37 mouse cellular contexts compared by ENCODE assay signal in genomic region chr11:59400876-59401275, GRCm38 (mm10). TPM values are rescaled to one million over a fixed set of nuclear protein-coding genes. Genes with fewer than 3 reads are reported as not detected.
A peak's percentile ranks its signal among the peaks of the same experiment; 100 is the strongest.
DNase-seq lines count a peak whose midpoint lies in the region; ATAC-seq and TF ChIP-seq lines count a peak whose summit lies in the region.
"Had no signal": no experiment of that assay in that cellular context is flagged by ENCODE, and none has a peak within 500 bp of the region (broad histone marks: within the 10 kb centered on the region; RNA-seq: fewer than 3 reads in every experiment).

No protein-coding gene starts in this region.

- H3K9ac ChIP-seq in hindbrain, embryonic 13.5 days: no peak overlapping the region
- H3K9ac ChIP-seq: forebrain, embryonic 12.5 days; heart, embryonic 15.5 days; hindbrain, embryonic 12.5 days; limb, embryonic 12.5 days; liver, embryonic 13.5 days; neural tube, embryonic 12.5 days had no signal

- no peak overlapping the region for H3K4me2 ChIP-seq in hindbrain, embryonic 13.5 days
- H3K4me2 ChIP-seq: forebrain, embryonic 12.5 days; heart, embryonic 15.5 days; hindbrain, embryonic 12.5 days; limb, embryonic 12.5 days; liver, embryonic 13.5 days; neural tube, embryonic 12.5 days had no signal

- peaks cover 42% of the 10 kb centered on the region for H3K36me3 ChIP-seq in hindbrain, embryonic 13.5 days
- H3K36me3 ChIP-seq in hindbrain, embryonic 10.5 days: peaks cover 15% of the 10 kb centered on the region
- H3K36me3 ChIP-seq in thymus, adult 2 months (ENCODE audit: control insufficient read depth, insufficient read depth, low read length): no peaks in the 10 kb centered on the region

- 0 out of 2 replicates have a peak, but pooled peaks cover 3% of the 10 kb centered on the region for H3K4me1 ChIP-seq in hindbrain, embryonic 13.5 days (replicated peaks)
- H3K4me1 ChIP-seq in hindbrain, embryonic 10.5 days (replicated peaks): peaks cover 11% of the 10 kb centered on the region; the same call in 1 of the 2 replicates
- peaks cover 42% of the 10 kb centered on the region for H3K4me1 ChIP-seq in thymus, adult 2 months (replicated peaks; ENCODE audit: control insufficient read depth, insufficient read depth, low read length)
- H3K4me1 ChIP-seq: neural tube, embryonic 12.5 days had no signal

- ATAC-seq in hindbrain, embryonic 13.5 days (ENCODE audit: low FRiP score): no peak
- ATAC-seq: CD4-positive, CD25-positive, alpha-beta regulatory T cell, adult 4 months; intestine, embryonic 16.5 days; midbrain, embryonic 16.5 days had no signal

- H3K9me3 ChIP-seq in hindbrain, embryonic 13.5 days: no peaks in the 10 kb centered on the region
- H3K9me3 ChIP-seq in hindbrain, embryonic 10.5 days: no peaks in the 10 kb centered on the region
- H3K9me3 ChIP-seq: forebrain, embryonic 12.5 days; heart, embryonic 10.5 days; heart, embryonic 15.5 days; hindbrain, embryonic 12.5 days; limb, embryonic 12.5 days; liver, embryonic 13.5 days; neural tube, embryonic 12.5 days had no signal

- no peaks in the 10 kb centered on the region for H3K27me3 ChIP-seq in hindbrain, embryonic 13.5 days
- H3K27me3 ChIP-seq in hindbrain, embryonic 10.5 days (ENCODE audit: insufficient read depth, poor library complexity, severe bottlenecking): no peaks in the 10 kb centered on the region
- H3K27me3 ChIP-seq in thymus, adult 2 months (ENCODE audit: control insufficient read depth, insufficient read depth, low read length): no peaks in the 10 kb centered on the region
- H3K27me3 ChIP-seq: forebrain, embryonic 12.5 days; heart, embryonic 15.5 days; hindbrain, embryonic 12.5 days; limb, embryonic 12.5 days; liver, embryonic 13.5 days; neural tube, embryonic 12.5 days had no signal

- TF ChIP-seq CTCF in thymus, adult 2 months (IDR thresholded peaks at IDR 0.05; ENCODE audit: borderline replicate concordance, control insufficient read depth, extremely low read depth, insufficient read depth, low read length, poor library complexity): no peak

- peak overlapping the region; percentile 14 for H3K27ac ChIP-seq in hindbrain, embryonic 13.5 days
- no peak overlapping the region for H3K27ac ChIP-seq in hindbrain, embryonic 10.5 days
- no peak overlapping the region for H3K27ac ChIP-seq in thymus, adult 2 months (ENCODE audit: control insufficient read depth, insufficient read depth, low read length)
- H3K27ac ChIP-seq: forebrain, embryonic 12.5 days; heart, embryonic 10.5 days; heart, embryonic 15.5 days; hindbrain, embryonic 12.5 days; kidney, postnatal 0 days; liver, embryonic 13.5 days; macrophage; neural tube, embryonic 12.5 days had no signal

- no peak for DNase-seq in hindbrain, embryonic 10.5 days (ENCODE audit: low spot score)
- peak; percentile 31 for DNase-seq in thymus, postnatal 10 days (ENCODE audit: low spot score in 2 of 2)
- DNase-seq in thymus, adult 2 months: no peak
- peak; percentile 64 for DNase-seq in retina, postnatal 1 day
- no peak for DNase-seq in embryo, embryonic 9.5 days (ENCODE audit: extremely low spot score)
- DNase-seq in layer of hippocampus, adult 8-10 months (ENCODE audit: low spot score in 2 of 2): no peak
- DNase-seq: adrenal gland, postnatal 14 days; cerebellum, adult 11-12 months; cerebellum, adult 9-11 months; gastrocnemius, postnatal 25 days; heart, adult 11 months; kidney, adult 8-10 months; kidney, postnatal 4 days; layer of hippocampus, adult 9-11 months; liver, embryonic 13.5 days; lung, adult 2 months; lung, postnatal 10 days; right cerebral cortex, postnatal 14 days had no signal

- TF ChIP-seq POLR2A in thymus, adult 2 months (IDR thresholded peaks at IDR 0.05; ENCODE audit: control insufficient read depth, extremely low read depth, insufficient read depth, low read length, poor library complexity): no peak

- H3K4me3 ChIP-seq in hindbrain, embryonic 13.5 days: no peak overlapping the region
- H3K4me3 ChIP-seq in hindbrain, embryonic 10.5 days: no peak overlapping the region
- H3K4me3 ChIP-seq in thymus, adult 2 months (ENCODE audit: control insufficient read depth, insufficient read depth, low read length): no peak overlapping the region
- H3K4me3 ChIP-seq: erythroblast, embryonic 14.5 days; forebrain, embryonic 12.5 days; heart, embryonic 10.5 days; heart, embryonic 15.5 days; hindbrain, embryonic 12.5 days; limb, embryonic 12.5 days; liver, embryonic 13.5 days; myocyte; neural tube, embryonic 12.5 days had no signal

- 78% methylated on average over 2 of the region's 2 CpGs for WGBS in hindbrain, embryonic 13.5 days
- 85% methylated on average over 2 of the region's 2 CpGs for WGBS in hindbrain, embryonic 10.5 days
- 12% methylated on average over 2 of the region's 2 CpGs for WGBS in thymus, adult 2 months

RNA-seq across cellular contexts. Expression of gene Prss38, which starts 25.4 kb away (rescaled TPM):
- polyA plus RNA-seq in hindbrain, embryonic 13.5 days (2015; fragmentation: Nextera tagmentation; extraction: Ambion mirVana): not detected in 2 replicates
- not detected in 2 replicates for polyA plus RNA-seq in hindbrain, embryonic 10.5 days (2016; fragmentation: Nextera tagmentation; extraction: Ambion mirVana)
- not detected in 2 replicates for polyA plus RNA-seq in thymus, adult 2 months (2012; rRNA removed)
- not detected for total RNA-seq in layer of hippocampus, adult 8-10 months (2022)
- total RNA-seq: adrenal gland, postnatal 14 days; gastrocnemius, postnatal 25 days; heart, postnatal 25 days; left cerebral cortex, postnatal 14 days; megakaryocyte-erythroid progenitor cell, adult 5-6 weeks had no signal
- polyA plus RNA-seq: CD4-positive, CD25-positive, alpha-beta regulatory T cell, adult 4 months; erythroblast, embryonic 14.5 days; forebrain, embryonic 12.5 days; heart, embryonic 10.5 days; heart, embryonic 15.5 days; hindbrain, embryonic 12.5 days; intestine, embryonic 16.5 days; kidney, postnatal 0 days; liver, embryonic 13.5 days; lung, adult 2 months; midbrain, embryonic 16.5 days; myocyte; neural tube, embryonic 12.5 days; small intestine, adult 2 months; stomach, embryonic 14.5 days had no signal

RNA-seq across cellular contexts. Expression of gene Jmjd4, which starts 49.0 kb away (rescaled TPM):
- polyA plus RNA-seq in hindbrain, embryonic 13.5 days (2015; fragmentation: Nextera tagmentation; extraction: Ambion mirVana): 14.3 and 15.2 TPM in 2 replicates
- polyA plus RNA-seq in hindbrain, embryonic 10.5 days (2016; fragmentation: Nextera tagmentation; extraction: Ambion mirVana): 13.4 and 16.1 TPM in 2 replicates
- polyA plus RNA-seq in thymus, adult 2 months (2012; rRNA removed): 16.4 and 16.9 TPM in 2 replicates
- 10 to 100 TPM; 24.0 to 27.8 (median 26.7) TPM for total RNA-seq in layer of hippocampus, adult 8-10 months (2022)

RNA-seq across cellular contexts. Expression of gene Snap47, which starts 50.1 kb away (rescaled TPM):
- 448 and 460 TPM in 2 replicates for polyA plus RNA-seq in hindbrain, embryonic 13.5 days (2015; fragmentation: Nextera tagmentation; extraction: Ambion mirVana)
- polyA plus RNA-seq in hindbrain, embryonic 10.5 days (2016; fragmentation: Nextera tagmentation; extraction: Ambion mirVana): 110 and 138 TPM in 2 replicates
- 35.1 and 36.8 TPM in 2 replicates for polyA plus RNA-seq in thymus, adult 2 months (2012; rRNA removed)
- total RNA-seq in layer of hippocampus, adult 8-10 months (2022): 100 to 1,000 TPM; 337 to 371 (median 354) TPM

Comparison
In these comparisons a context has a peak if more than half of its experiments do, and no peak if none do; other contexts are left out.
1. DNase-seq: peak in thymus, postnatal 10 days (2 of 2) and retina, postnatal 1 day (single experiment); none in hindbrain, embryonic 10.5 days (single experiment), thymus, adult 2 months (single experiment), embryo, embryonic 9.5 days (single experiment) and layer of hippocampus, adult 8-10 months (0 of 2).